Mouse (Mus musculus) G1E (cell line): ENCODE results near the gene Hes7.

Experiments used
- CTCF ChIP-seq: IDR thresholded peaks from 2 replicates; pipeline ENCODE4 v1.5.1; 2012; ENCODE audit warnings: low read depth, low read length, inconsistent platforms, mixed read lengths
- GATA1 ChIP-seq: IDR thresholded peaks from 2 replicates; pipeline ENCODE4 v1.6.1; 2012; ENCODE audit warnings: borderline replicate concordance, low read length, inconsistent platforms, mixed read lengths
- GATA2 ChIP-seq: IDR thresholded peaks from 2 replicates; pipeline ENCODE4 v1.6.1; 2012; ENCODE audit warnings: low read depth, low read length, inconsistent platforms, borderline replicate concordance
- POLR2AphosphoS5 ChIP-seq: IDR thresholded peaks from 2 replicates; pipeline ENCODE4 v1.6.1; 2012; ENCODE audit warnings: low read depth, low read length, inconsistent platforms; ENCODE audit not compliant: insufficient replicate concordance
- TAL1 ChIP-seq: conservative IDR thresholded peaks from 2 replicates; pipeline ENCODE4 v1.6.1; 2012; ENCODE audit warnings: low read depth, low read length, inconsistent platforms, mixed read lengths

- TF ChIP-seq TAL1 (no peak), CTCF (no peak), POLR2AphosphoS5 (no peak), GATA1 (no peak), GATA2 (no peak)
Measured at GRCm38 (mm10) chr11:69077316-69077715, 42.9 kb upstream of the Hes7 start.
